Mouse (Mus musculus) E14TG2a.4 (cell line): ENCODE measurements around the gene Kat6b.

ENCODE experiments used
- CTCF ChIP-seq: conservative IDR thresholded peaks from 2 replicates; pipeline ENCODE4 v1.5.1; 2014; ENCODE audit warnings: low read length
- NANOG ChIP-seq: IDR thresholded peaks from 2 replicates; pipeline ENCODE4 v1.6.1; 2014; ENCODE audit warnings: borderline replicate concordance, low read length, mixed read lengths
- POU5F1 ChIP-seq: IDR thresholded peaks from 2 replicates; pipeline ENCODE4 v1.6.1; 2014; ENCODE audit warnings: low read length, borderline replicate concordance

- TF ChIP-seq CTCF (no peak), POU5F1 (no peak), NANOG (no peak)
Measured at GRCm38 (mm10) chr14:21523234-21523633, 42.0 kb downstream of the Kat6b start.
